Mouse (Mus musculus): ENCODE measurements around the gene Mon2. TPM values are rescaled to one million over a fixed set of nuclear protein-coding genes. Genes with fewer than 3 reads are reported as not detected.
A peak's percentile ranks its signal among the peaks of the same experiment; 100 is the strongest.

Mon2 gene
- polyA plus RNA-seq, 1 experiment from 2014 or later = 24.9 TPM

GRCm38 (mm10) chr10:123108121-123108520 lies 31.8 kb upstream of the Mon2 start:
- H3K9ac ChIP-seq (ENCODE audit: low read length) = no peak overlapping the region
- WGBS = 93% methylated on average over 5 of the region's 5 CpGs

DNA sequence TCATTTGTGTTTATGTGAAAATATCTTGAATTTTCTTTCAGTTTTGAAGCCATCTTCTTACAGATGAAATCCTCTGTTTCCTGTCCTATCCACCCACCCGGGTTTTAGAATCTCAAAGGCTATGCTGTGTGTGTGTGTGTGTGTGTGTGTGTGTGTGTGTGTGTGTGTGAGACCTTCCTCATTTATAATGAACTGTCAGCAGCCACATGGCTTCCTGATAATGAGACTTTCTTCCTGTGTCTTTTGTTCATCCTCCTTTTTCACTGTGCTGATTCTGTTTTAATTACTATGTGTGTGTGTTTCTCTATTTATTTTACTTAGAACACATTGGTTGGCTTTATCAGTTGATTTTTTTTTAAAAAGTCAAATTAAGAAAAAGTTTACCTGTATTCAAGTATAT lies 25.0 kb upstream of the Mon2 start:
- 85% methylated on average over 1 of the region's 1 CpGs for WGBS
- Histone ChIP-seq H3K9ac (ENCODE audit: low read length) (no peak overlapping the region), H3K4me3 (ENCODE audit: low read depth, low read length) (no peak overlapping the region), H3K4me1 (ENCODE audit: control insufficient read depth, insufficient read depth, low read length) (no peaks in the 10 kb centered on the region), H3K27me3 (ENCODE audit: control insufficient read depth, insufficient read depth, low read length) (no peaks in the 10 kb centered on the region), H3K36me3 (ENCODE audit: control insufficient read depth, insufficient read depth, low read length) (no peaks in the 10 kb centered on the region), H3K4me2 (no peak overlapping the region), H3K27ac (ENCODE audit: low read depth, low read length) (no peak overlapping the region), H3K9me3 (ENCODE audit: control insufficient read depth, low read length) (no peaks in the 10 kb centered on the region)
- ATAC-seq (ENCODE audit: low FRiP score) (no peak), DNase-seq (ENCODE audit: low spot score, missing footprints) (no peak)

More at GRCm38 (mm10) chr10:123108121-123108520, 31.8 kb upstream of the Mon2 start:
- Histone ChIP-seq H3K4me3 (ENCODE audit: low read depth, low read length) (no peak overlapping the region), H3K27me3 (ENCODE audit: control insufficient read depth, insufficient read depth, low read length) (no peaks in the 10 kb centered on the region), H3K9me3 (ENCODE audit: control insufficient read depth, low read length) (no peaks in the 10 kb centered on the region), H3K4me1 (ENCODE audit: control insufficient read depth, insufficient read depth, low read length) (no peaks in the 10 kb centered on the region), H3K36me3 (ENCODE audit: control insufficient read depth, insufficient read depth, low read length) (no peaks in the 10 kb centered on the region; the same call in 1 of the 2 replicates), H3K27ac (ENCODE audit: low read depth, low read length) (no peak overlapping the region), H3K4me2 (no peak overlapping the region)
- no peak for ATAC-seq (ENCODE audit: low FRiP score)
- peak; percentile 67 for DNase-seq (ENCODE audit: low spot score, missing footprints)

DNA sequence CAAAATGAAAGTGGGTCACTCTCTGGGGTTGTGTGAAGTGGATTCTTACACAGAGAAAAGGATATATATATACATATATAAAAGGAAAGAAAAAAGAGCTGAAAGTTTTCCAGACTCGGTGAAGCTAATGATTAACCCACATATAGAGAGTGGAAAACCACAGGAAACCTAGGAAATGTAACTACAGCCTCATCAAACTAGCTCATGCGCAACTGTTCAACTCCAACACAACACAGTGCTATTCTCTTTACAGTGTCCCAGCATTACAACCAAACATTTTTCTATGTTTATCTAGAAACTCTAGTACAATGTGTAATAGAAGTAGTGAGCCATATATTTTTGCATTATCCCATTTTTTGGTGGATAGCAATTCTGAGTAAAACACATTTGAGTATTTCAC lies 24.3 kb upstream of the Mon2 start:
- DNase-seq (ENCODE audit: low spot score, missing footprints) = no peak
- Histone ChIP-seq H3K27me3 (ENCODE audit: control insufficient read depth, insufficient read depth, low read length) (no peaks in the 10 kb centered on the region), H3K4me1 (ENCODE audit: control insufficient read depth, insufficient read depth, low read length) (no peaks in the 10 kb centered on the region), H3K27ac (ENCODE audit: low read depth, low read length) (no peak overlapping the region), H3K36me3 (ENCODE audit: control insufficient read depth, insufficient read depth, low read length) (no peaks in the 10 kb centered on the region), H3K9me3 (ENCODE audit: control insufficient read depth, low read length) (no peaks in the 10 kb centered on the region), H3K4me2 (no peak overlapping the region), H3K9ac (ENCODE audit: low read length) (no peak overlapping the region), H3K4me3 (ENCODE audit: low read depth, low read length) (no peak overlapping the region)
- no peak for ATAC-seq (ENCODE audit: low FRiP score)
- WGBS = 86% methylated on average over 2 of the region's 2 CpGs

GRCm38 (mm10) chr10:123094504-123094903 lies 18.2 kb upstream of the Mon2 start:
- no peak overlapping the region for H3K9ac ChIP-seq (ENCODE audit: low read length)
- WGBS = 88% methylated on average over 7 of the region's 7 CpGs

DNA sequence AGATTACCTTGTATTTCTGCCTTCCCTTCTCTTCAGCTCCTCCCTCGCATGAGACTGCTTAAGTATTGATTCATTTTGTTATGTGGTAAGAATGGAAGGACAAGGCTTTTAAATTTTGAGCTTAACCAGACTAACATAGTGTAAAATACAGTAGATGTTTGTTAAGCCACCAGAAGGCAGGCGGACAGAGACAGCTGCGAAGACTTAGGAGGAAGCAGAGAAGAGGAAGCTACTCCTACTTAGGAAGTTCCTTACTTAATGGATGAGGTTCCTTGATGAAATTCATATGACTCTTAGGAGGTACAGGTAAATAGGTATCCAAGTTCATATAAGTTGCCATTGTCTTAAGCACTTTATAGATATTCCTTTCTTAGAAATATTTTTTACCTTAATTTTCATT lies 16.3 kb upstream of the Mon2 start:
- Histone ChIP-seq H3K4me2 (no peak overlapping the region), H3K27me3 (ENCODE audit: control insufficient read depth, insufficient read depth, low read length) (no peaks in the 10 kb centered on the region), H3K9ac (ENCODE audit: low read length) (no peak overlapping the region), H3K9me3 (ENCODE audit: control insufficient read depth, low read length) (no peaks in the 10 kb centered on the region), H3K4me1 (ENCODE audit: control insufficient read depth, insufficient read depth, low read length) (no peaks in the 10 kb centered on the region), H3K27ac (ENCODE audit: low read depth, low read length) (no peak overlapping the region), H3K4me3 (ENCODE audit: low read depth, low read length) (no peak overlapping the region), H3K36me3 (ENCODE audit: control insufficient read depth, insufficient read depth, low read length) (no peaks in the 10 kb centered on the region)
- DNase-seq (ENCODE audit: low spot score, missing footprints) (no peak), ATAC-seq (ENCODE audit: low FRiP score) (no peak)
- WGBS = 71% methylated on average over 3 of the region's 3 CpGs

More at GRCm38 (mm10) chr10:123094504-123094903, 18.2 kb upstream of the Mon2 start:
- Histone ChIP-seq H3K4me3 (ENCODE audit: low read depth, low read length) (no peak overlapping the region), H3K4me1 (ENCODE audit: control insufficient read depth, insufficient read depth, low read length) (no peaks in the 10 kb centered on the region), H3K36me3 (ENCODE audit: control insufficient read depth, insufficient read depth, low read length) (no peaks in the 10 kb centered on the region), H3K27ac (ENCODE audit: low read depth, low read length) (no peak overlapping the region), H3K27me3 (ENCODE audit: control insufficient read depth, insufficient read depth, low read length) (no peaks in the 10 kb centered on the region), H3K4me2 (no peak overlapping the region), H3K9me3 (ENCODE audit: control insufficient read depth, low read length) (no peaks in the 10 kb centered on the region)
- DNase-seq (ENCODE audit: low spot score, missing footprints) (no peak), ATAC-seq (ENCODE audit: low FRiP score) (no peak)

GRCm38 (mm10) chr10:123091737-123092136 lies 15.4 kb upstream of the Mon2 start:
- DNase-seq (ENCODE audit: low spot score, missing footprints) (peak; percentile 95), ATAC-seq (ENCODE audit: low FRiP score) (peak; percentile 55; the same call in 1 of the 2 replicates)
- Histone ChIP-seq H3K9me3 (ENCODE audit: control insufficient read depth, low read length) (no peaks in the 10 kb centered on the region), H3K27ac (ENCODE audit: low read depth, low read length) (no peak overlapping the region), H3K9ac (ENCODE audit: low read length) (no peak overlapping the region), H3K27me3 (ENCODE audit: control insufficient read depth, insufficient read depth, low read length) (no peaks in the 10 kb centered on the region), H3K36me3 (ENCODE audit: control insufficient read depth, insufficient read depth, low read length) (no peaks in the 10 kb centered on the region), H3K4me2 (no peak overlapping the region), H3K4me3 (ENCODE audit: low read depth, low read length) (no peak overlapping the region), H3K4me1 (ENCODE audit: control insufficient read depth, insufficient read depth, low read length) (no peaks in the 10 kb centered on the region)
- 37% methylated on average over 5 of the region's 5 CpGs for WGBS

- DNase-seq (ENCODE audit: low spot score, missing footprints) = no peak
- no peak overlapping the region for H3K4me2 ChIP-seq
- no peaks in the 10 kb centered on the region for H3K36me3 ChIP-seq (ENCODE audit: control insufficient read depth, insufficient read depth, low read length)
- H3K4me1 ChIP-seq (ENCODE audit: control insufficient read depth, insufficient read depth, low read length) = no peaks in the 10 kb centered on the region
- no peaks in the 10 kb centered on the region for H3K27me3 ChIP-seq (ENCODE audit: control insufficient read depth, insufficient read depth, low read length)
- 84% methylated on average over 12 of the region's 12 CpGs for WGBS
- H3K9ac ChIP-seq (ENCODE audit: low read length) = no peak overlapping the region
- ATAC-seq (ENCODE audit: low FRiP score) = no peak
- H3K9me3 ChIP-seq (ENCODE audit: control insufficient read depth, low read length) = no peaks in the 10 kb centered on the region
- H3K4me3 ChIP-seq (ENCODE audit: low read depth, low read length) = no peak overlapping the region
- H3K27ac ChIP-seq (ENCODE audit: low read depth, low read length) = no peak overlapping the region
Observed at GRCm38 (mm10) chr10:123089425-123089930, 13.2 kb upstream of the Mon2 start.

GRCm38 (mm10) chr10:123086847-123087246 lies 10.5 kb upstream of the Mon2 start:
- ATAC-seq (ENCODE audit: low FRiP score) (no peak), DNase-seq (ENCODE audit: low spot score, missing footprints) (no peak)
- Histone ChIP-seq H3K36me3 (ENCODE audit: control insufficient read depth, insufficient read depth, low read length) (no peaks in the 10 kb centered on the region), H3K4me3 (ENCODE audit: low read depth, low read length) (no peak overlapping the region), H3K4me1 (ENCODE audit: control insufficient read depth, insufficient read depth, low read length) (no peaks in the 10 kb centered on the region), H3K27ac (ENCODE audit: low read depth, low read length) (no peak overlapping the region), H3K9me3 (ENCODE audit: control insufficient read depth, low read length) (no peaks in the 10 kb centered on the region), H3K4me2 (no peak overlapping the region), H3K9ac (ENCODE audit: low read length) (no peak overlapping the region), H3K27me3 (ENCODE audit: control insufficient read depth, insufficient read depth, low read length) (no peaks in the 10 kb centered on the region)
- 81% methylated on average over 2 of the region's 2 CpGs for WGBS

GRCm38 (mm10) chr10:123084900-123085641 lies 8.8 kb upstream of the Mon2 start:
- Histone ChIP-seq H3K27ac (ENCODE audit: low read depth, low read length) (no peak overlapping the region), H3K9ac (ENCODE audit: low read length) (no peak overlapping the region), H3K27me3 (ENCODE audit: control insufficient read depth, insufficient read depth, low read length) (no peaks in the 10 kb centered on the region), H3K36me3 (ENCODE audit: control insufficient read depth, insufficient read depth, low read length) (no peaks in the 10 kb centered on the region), H3K4me1 (ENCODE audit: control insufficient read depth, insufficient read depth, low read length) (no peaks in the 10 kb centered on the region), H3K4me2 (no peak overlapping the region), H3K9me3 (ENCODE audit: control insufficient read depth, low read length) (no peaks in the 10 kb centered on the region), H3K4me3 (ENCODE audit: low read depth, low read length) (no peak overlapping the region)
- ATAC-seq (ENCODE audit: low FRiP score) (no peak), DNase-seq (ENCODE audit: low spot score, missing footprints) (no peak)
- 78% methylated on average over 10 of the region's 10 CpGs for WGBS
